Mouse (Mus musculus): ENCODE measurements at regions not wholly inside any gene's neighbourhood (a gene's known extent, or its start where the extent isn't known, plus 50 kb on each side); places are given as distances from the start of the nearest gene placed in this dataset.

- no peak for TF ChIP-seq POLR2A (IDR thresholded peaks at IDR 0.05; ENCODE audit: insufficient read depth, low read depth, low read length)
- no peak for TF ChIP-seq CTCF (IDR thresholded peaks at IDR 0.05; ENCODE audit: insufficient read depth, low read depth, low read length)
Observed at GRCm38 (mm10) chr13:6131363-6131762, 270.1 kb downstream of the Klf6 start.
